Mouse (Mus musculus): ENCODE data around the gene Exoc3l2. TPM values are rescaled to one million over a fixed set of nuclear protein-coding genes. Genes with fewer than 3 reads are reported as not detected.

Gene Exoc3l2
- polyA plus RNA-seq, 2 experiments, result 1.9 to 3.5 TPM

- peaks cover 35% of the 10 kb centered on the region for H3K36me3 ChIP-seq (ENCODE audit: control insufficient read depth, insufficient read depth, low read length)
- no peak overlapping the region for H3K9ac ChIP-seq (ENCODE audit: low read depth, low read length, severe bottlenecking)
- DNase-seq (ENCODE audit: low spot score), result no peak
- no peak overlapping the region for H3K4me2 ChIP-seq (replicated peaks; ENCODE audit: low read depth, low read length, severe bottlenecking)
- TF ChIP-seq POLR2A (IDR thresholded peaks at IDR 0.05; ENCODE audit: borderline replicate concordance, extremely low read depth, insufficient read depth, insufficient read length), result no peak
- no peak overlapping the region for H3K27ac ChIP-seq (replicated peaks; ENCODE audit: low read depth, low read length)
- H3K4me3 ChIP-seq (replicated peaks; ENCODE audit: low read length), result no peak overlapping the region
- H3K4me1 ChIP-seq (ENCODE audit: control insufficient read depth, insufficient read depth, low read length), result peaks cover 14% of the 10 kb centered on the region; the same call in 1 of the 2 replicates
- no peaks in the 10 kb centered on the region for H3K27me3 ChIP-seq (ENCODE audit: control insufficient read depth, insufficient read depth, low read length)
- 98% methylated on average over 4 of the region's 4 CpGs for whole genome bisulfite sequencing
- H3K9me3 ChIP-seq (ENCODE audit: control insufficient read depth, low read length), result no peaks in the 10 kb centered on the region; the same call in 1 of the 2 replicates
- no peak for ATAC-seq (ENCODE audit: low FRiP score, low read depth)
These were observed 7.9 kb upstream of the Exoc3l2 start for GRCm38 (mm10) chr7:19455186-19455585.

- peaks cover 14% of the 10 kb centered on the region; the same call in 1 of the 2 replicates for H3K4me1 ChIP-seq (ENCODE audit: control insufficient read depth, insufficient read depth, low read length)
- no peaks in the 10 kb centered on the region; the same call in 1 of the 2 replicates for H3K9me3 ChIP-seq (ENCODE audit: control insufficient read depth, low read length)
- H3K27me3 ChIP-seq (ENCODE audit: control insufficient read depth, insufficient read depth, low read length), result no peaks in the 10 kb centered on the region
- no peak for TF ChIP-seq POLR2A (IDR thresholded peaks at IDR 0.05; ENCODE audit: borderline replicate concordance, extremely low read depth, insufficient read depth, insufficient read length)
- no peak overlapping the region for H3K27ac ChIP-seq (replicated peaks; ENCODE audit: low read depth, low read length)
- DNase-seq (ENCODE audit: low spot score) (no peak), ATAC-seq (ENCODE audit: low FRiP score, low read depth) (no peak)
- 84% methylated on average over 11 of the region's 11 CpGs for WGBS
- peaks cover 27% of the 10 kb centered on the region for H3K36me3 ChIP-seq (ENCODE audit: control insufficient read depth, insufficient read depth, low read length)
- H3K4me2 ChIP-seq (replicated peaks; ENCODE audit: low read depth, low read length, severe bottlenecking), result no peak overlapping the region
- H3K9ac ChIP-seq (ENCODE audit: low read depth, low read length, severe bottlenecking), result no peak overlapping the region
- H3K4me3 ChIP-seq (replicated peaks; ENCODE audit: low read length), result no peak overlapping the region
These were observed 7.2 kb upstream of the Exoc3l2 start for GRCm38 (mm10) chr7:19455819-19456495.

GRCm38 (mm10) chr7:19456628-19457027 is 6.5 kb upstream of the Exoc3l2 start:
- H3K36me3 ChIP-seq (ENCODE audit: control insufficient read depth, insufficient read depth, low read length), result peaks cover 21% of the 10 kb centered on the region
- WGBS, result 89% methylated on average over 7 of the region's 7 CpGs
- no peak for TF ChIP-seq POLR2A (IDR thresholded peaks at IDR 0.05; ENCODE audit: borderline replicate concordance, extremely low read depth, insufficient read depth, insufficient read length)
- no peaks in the 10 kb centered on the region for H3K27me3 ChIP-seq (ENCODE audit: control insufficient read depth, insufficient read depth, low read length)
- peak overlapping the region; percentile 89 for H3K4me3 ChIP-seq (replicated peaks; ENCODE audit: low read length)
- DNase-seq (ENCODE audit: low spot score), result no peak
- no peak overlapping the region for H3K27ac ChIP-seq (replicated peaks; ENCODE audit: low read depth, low read length)
- no peak overlapping the region for H3K9ac ChIP-seq (ENCODE audit: low read depth, low read length, severe bottlenecking)
- peak overlapping the region; percentile 65 for H3K4me2 ChIP-seq (replicated peaks; ENCODE audit: low read depth, low read length, severe bottlenecking)
- H3K4me1 ChIP-seq (ENCODE audit: control insufficient read depth, insufficient read depth, low read length), result peaks cover 14% of the 10 kb centered on the region; the same call in 1 of the 2 replicates
- H3K9me3 ChIP-seq (ENCODE audit: control insufficient read depth, low read length), result no peaks in the 10 kb centered on the region
- no peak for ATAC-seq (ENCODE audit: low FRiP score, low read depth)

GRCm38 (mm10) chr7:19457414-19458071 is 5.6 kb upstream of the Exoc3l2 start:
- WGBS, result 6% methylated on average over 14 of the region's 14 CpGs
- no peaks in the 10 kb centered on the region for H3K27me3 ChIP-seq (ENCODE audit: control insufficient read depth, insufficient read depth, low read length)
- no peak for TF ChIP-seq POLR2A (IDR thresholded peaks at IDR 0.05; ENCODE audit: borderline replicate concordance, extremely low read depth, insufficient read depth, insufficient read length)
- H3K4me3 ChIP-seq (replicated peaks; ENCODE audit: low read length), result peak overlapping the region; percentile 89
- no peak for ATAC-seq (ENCODE audit: low FRiP score, low read depth)
- peak overlapping the region; percentile 67 for H3K27ac ChIP-seq (replicated peaks; ENCODE audit: low read depth, low read length)
- peaks cover 14% of the 10 kb centered on the region; the same call in 1 of the 2 replicates for H3K4me1 ChIP-seq (ENCODE audit: control insufficient read depth, insufficient read depth, low read length)
- DNase-seq (ENCODE audit: low spot score), result no peak
- peak overlapping the region; percentile 87 for H3K9ac ChIP-seq (ENCODE audit: low read depth, low read length, severe bottlenecking)
- peaks cover 16% of the 10 kb centered on the region; the same call in 1 of the 2 replicates for H3K36me3 ChIP-seq (ENCODE audit: control insufficient read depth, insufficient read depth, low read length)
- no peaks in the 10 kb centered on the region for H3K9me3 ChIP-seq (ENCODE audit: control insufficient read depth, low read length)
- peak overlapping the region; percentile 65 for H3K4me2 ChIP-seq (replicated peaks; ENCODE audit: low read depth, low read length, severe bottlenecking)

GRCm38 (mm10) chr7:19458072-19458486 is 5.1 kb upstream of the Exoc3l2 start:
- peaks cover 14% of the 10 kb centered on the region; the same call in 1 of the 2 replicates for H3K4me1 ChIP-seq (ENCODE audit: control insufficient read depth, insufficient read depth, low read length)
- H3K36me3 ChIP-seq (ENCODE audit: control insufficient read depth, insufficient read depth, low read length), result peaks cover 15% of the 10 kb centered on the region; the same call in 1 of the 2 replicates
- 2% methylated on average over 24 of the region's 31 CpGs for WGBS
- H3K9me3 ChIP-seq (ENCODE audit: control insufficient read depth, low read length), result no peaks in the 10 kb centered on the region
- peak; percentile 68 for DNase-seq (ENCODE audit: low spot score)
- peak overlapping the region; percentile 87 for H3K9ac ChIP-seq (ENCODE audit: low read depth, low read length, severe bottlenecking)
- H3K4me3 ChIP-seq (replicated peaks; ENCODE audit: low read length), result peak overlapping the region; percentile 89
- peak overlapping the region; percentile 65 for H3K4me2 ChIP-seq (replicated peaks; ENCODE audit: low read depth, low read length, severe bottlenecking)
- TF ChIP-seq POLR2A (IDR thresholded peaks at IDR 0.05; ENCODE audit: borderline replicate concordance, extremely low read depth, insufficient read depth, insufficient read length), result no peak
- peak; percentile 68 for ATAC-seq (ENCODE audit: low FRiP score, low read depth)
- H3K27me3 ChIP-seq (ENCODE audit: control insufficient read depth, insufficient read depth, low read length), result no peaks in the 10 kb centered on the region
- H3K27ac ChIP-seq (replicated peaks; ENCODE audit: low read depth, low read length), result peak overlapping the region; percentile 67
